Mouse (Mus musculus) MEL (cell line): ENCODE measurements around the gene Bcl2l1. TPM values are rescaled to one million over a fixed set of nuclear protein-coding genes. Genes with fewer than 3 reads are reported as not detected.
A peak's percentile ranks its signal among the peaks of the same experiment; 100 is the strongest.

Source experiments
- DNase-seq: peaks from one replicate; pipeline ENCODE4 v3.0.0; 2011; ENCODE audit warnings: low read depth, low spot score
- H3K27ac ChIP-seq: 2 replicates; pipeline ENCODE4 v1.5.1; 2012; ENCODE audit warnings: low read depth, mild to moderate bottlenecking, control low read depth, low read length, moderate library complexity; ENCODE audit not compliant: control insufficient read depth
- H3K27me3 ChIP-seq, 2 experiments: fragments of 150-350 bp in 1 of 2; sonication (generic) in 1 of 2; 2 replicates each; pipeline ENCODE4 v1.6.1; 2012; ENCODE audit warnings: low read length in 2 of 2, mild to moderate bottlenecking in 2 of 2, improper control_type of control experiment in 1 of 2, moderate library complexity in 1 of 2; ENCODE audit not compliant: insufficient read depth in 2 of 2, control insufficient read depth in 1 of 2
- H3K36me3 ChIP-seq, 2 experiments: 2 replicates each; pipeline ENCODE4 v1.6.1; 2012 to 2014; ENCODE audit warnings: low read length in 2 of 2, improper control_type of control experiment in 1 of 2, inconsistent platforms in 1 of 2, mild to moderate bottlenecking in 1 of 2; ENCODE audit not compliant: insufficient read depth in 2 of 2, control insufficient read depth in 1 of 2
- H3K4me1 ChIP-seq, 2 experiments: fragments of 150-350 bp in 1 of 2; sonication (generic) in 1 of 2; 2 replicates each; pipeline ENCODE4 v1.6.1; 2012; ENCODE audit warnings: low read length in 2 of 2, improper control_type of control experiment in 1 of 2, mild to moderate bottlenecking in 1 of 2; ENCODE audit not compliant: insufficient read depth in 2 of 2, control insufficient read depth in 1 of 2
- H3K4me3 ChIP-seq, 2 experiments: fragments of 150-350 bp in 1 of 2; sonication (generic) in 1 of 2; 2 replicates each; pipeline ENCODE4 v1.5.1; 2012; ENCODE audit warnings: low read depth in 2 of 2, low read length in 2 of 2, mild to moderate bottlenecking in 2 of 2, moderate library complexity in 2 of 2, control low read depth in 1 of 2, improper control_type of control experiment in 1 of 2; ENCODE audit not compliant: control insufficient read depth in 1 of 2, insufficient read depth in 1 of 2
- H3K79me2 ChIP-seq: 2 replicates; pipeline ENCODE4 v1.6.1; 2012; ENCODE audit warnings: mild to moderate bottlenecking, low read length, moderate library complexity; ENCODE audit not compliant: control insufficient read depth, poor library complexity, insufficient read depth
- H3K9ac ChIP-seq: 2 replicates; pipeline ENCODE4 v1.6.1; 2012; ENCODE audit warnings: low read depth, mild to moderate bottlenecking, control low read depth, low read length, moderate library complexity; ENCODE audit not compliant: control insufficient read depth, poor library complexity, severe bottlenecking
- H3K9me3 ChIP-seq: fragments of 150-350 bp; sonication (generic); replicated peaks from 2 replicates; pipeline ENCODE4 v1.6.1; 2012; ENCODE audit warnings: mild to moderate bottlenecking, low read length, improper control_type of control experiment, moderate library complexity; ENCODE audit not compliant: insufficient read depth
- BHLHE40 ChIP-seq: IDR thresholded peaks from 2 replicates; pipeline ENCODE4 v1.6.1; 2012; ENCODE audit warnings: low read depth, mild to moderate bottlenecking, inconsistent platforms, low read length, improper control_type of control experiment, borderline replicate concordance
- CHD1 ChIP-seq: IDR thresholded peaks from 2 replicates; pipeline ENCODE4 v1.6.1; 2012; ENCODE audit warnings: low read depth, mild to moderate bottlenecking, inconsistent platforms, low read length, improper control_type of control experiment
- CHD2 ChIP-seq: IDR thresholded peaks from 2 replicates; pipeline ENCODE4 v1.6.1; 2011; ENCODE audit warnings: low read length, improper control_type of control experiment
- ELF1 ChIP-seq: IDR thresholded peaks from 2 replicates; pipeline ENCODE4 v1.6.1; 2014; ENCODE audit warnings: low read depth, mild to moderate bottlenecking, inconsistent platforms, low read length, improper control_type of control experiment, moderate library complexity
- ETS1 ChIP-seq: IDR thresholded peaks from 2 replicates; pipeline ENCODE4 v1.6.1; 2012; ENCODE audit warnings: low read depth, mild to moderate bottlenecking, inconsistent platforms, low read length, improper control_type of control experiment, moderate library complexity
- GABPA ChIP-seq: IDR thresholded peaks from 2 replicates; pipeline ENCODE4 v1.6.1; 2012; ENCODE audit warnings: low read depth, mild to moderate bottlenecking, inconsistent platforms, low read length, improper control_type of control experiment, moderate library complexity
- MAX ChIP-seq: IDR thresholded peaks from 2 replicates; pipeline ENCODE4 v1.6.1; 2011; ENCODE audit warnings: low read length, improper control_type of control experiment
- MXI1 ChIP-seq: IDR thresholded peaks from 2 replicates; pipeline ENCODE4 v1.6.1; 2011; ENCODE audit warnings: mild to moderate bottlenecking, low read depth, low read length, improper control_type of control experiment
- MYB ChIP-seq: IDR thresholded peaks from 2 replicates; pipeline ENCODE4 v1.6.1; 2011; ENCODE audit warnings: mild to moderate bottlenecking, low read depth, low read length, improper control_type of control experiment
- NELFE ChIP-seq: IDR thresholded peaks from 2 replicates; pipeline ENCODE4 v1.6.1; 2011; ENCODE audit warnings: low read depth, low read length, improper control_type of control experiment
- POLR2AphosphoS2 ChIP-seq: IDR thresholded peaks from 2 replicates; pipeline ENCODE4 v1.6.1; 2011; ENCODE audit warnings: low read length, improper control_type of control experiment
- SIN3A ChIP-seq: IDR thresholded peaks from 2 replicates; pipeline ENCODE4 v1.6.1; 2012; ENCODE audit warnings: low read length, improper control_type of control experiment, inconsistent platforms
- TAL1 ChIP-seq: IDR thresholded peaks from 2 replicates; pipeline ENCODE4 v1.6.1; 2012; ENCODE audit warnings: mild to moderate bottlenecking, inconsistent platforms, low read length, moderate library complexity, mixed read lengths
- UBTF ChIP-seq: IDR thresholded peaks from 2 replicates; pipeline ENCODE4 v1.6.1; 2012; ENCODE audit warnings: low read depth, mild to moderate bottlenecking, inconsistent platforms, low read length, improper control_type of control experiment, moderate library complexity, borderline replicate concordance; ENCODE audit not compliant: insufficient read depth
- USF1 ChIP-seq: IDR thresholded peaks from 2 replicates; pipeline ENCODE4 v1.6.1; 2014; ENCODE audit warnings: low read depth, mild to moderate bottlenecking, inconsistent platforms, low read length, improper control_type of control experiment, moderate library complexity
- USF2 ChIP-seq, 2 experiments: IDR thresholded peaks; 2 replicates each; pipeline ENCODE4 v1.6.1; 2011 to 2012; ENCODE audit warnings: improper control_type of control experiment in 2 of 2, low read length in 2 of 2, borderline replicate concordance in 1 of 2, inconsistent platforms in 1 of 2, low read depth in 1 of 2, mild to moderate bottlenecking in 1 of 2; ENCODE audit not compliant: insufficient read depth in 1 of 2
- ZMIZ1 ChIP-seq: IDR thresholded peaks from 2 replicates; pipeline ENCODE4 v1.6.1; 2012; ENCODE audit warnings: low read depth, mild to moderate bottlenecking, inconsistent platforms, low read length, improper control_type of control experiment, moderate library complexity
- polyA plus RNA-seq, 2 experiments: library from polyadenylated mRNA; stranded (reverse) in 1 of 2; unstranded in 1 of 2; fragments of >175 nt in 1 of 2; fragments of >200 nt in 1 of 2; gene quantifications; 2 replicates each; pipeline versions ENCODE4 v1.2.1 to v1.2.4; 2012; ENCODE audit warnings: low replicate concordance in 2 of 2, low read depth in 1 of 2; ENCODE audit not compliant: insufficient read length in 2 of 2, insufficient read depth in 1 of 2, missing spikeins in 1 of 2
- total RNA-seq: library from RNA; depleted of rRNA; stranded (reverse); fragments of 300-350 nt; gene quantifications from 2 replicates; pipeline ENCODE4 v1.2.3, GENCODE M21; 2012

Gene Bcl2l1
- total and polyA plus RNA-seq, 3 experiments, result 6.5 to 23.9 TPM; not detected in 1

DNA sequence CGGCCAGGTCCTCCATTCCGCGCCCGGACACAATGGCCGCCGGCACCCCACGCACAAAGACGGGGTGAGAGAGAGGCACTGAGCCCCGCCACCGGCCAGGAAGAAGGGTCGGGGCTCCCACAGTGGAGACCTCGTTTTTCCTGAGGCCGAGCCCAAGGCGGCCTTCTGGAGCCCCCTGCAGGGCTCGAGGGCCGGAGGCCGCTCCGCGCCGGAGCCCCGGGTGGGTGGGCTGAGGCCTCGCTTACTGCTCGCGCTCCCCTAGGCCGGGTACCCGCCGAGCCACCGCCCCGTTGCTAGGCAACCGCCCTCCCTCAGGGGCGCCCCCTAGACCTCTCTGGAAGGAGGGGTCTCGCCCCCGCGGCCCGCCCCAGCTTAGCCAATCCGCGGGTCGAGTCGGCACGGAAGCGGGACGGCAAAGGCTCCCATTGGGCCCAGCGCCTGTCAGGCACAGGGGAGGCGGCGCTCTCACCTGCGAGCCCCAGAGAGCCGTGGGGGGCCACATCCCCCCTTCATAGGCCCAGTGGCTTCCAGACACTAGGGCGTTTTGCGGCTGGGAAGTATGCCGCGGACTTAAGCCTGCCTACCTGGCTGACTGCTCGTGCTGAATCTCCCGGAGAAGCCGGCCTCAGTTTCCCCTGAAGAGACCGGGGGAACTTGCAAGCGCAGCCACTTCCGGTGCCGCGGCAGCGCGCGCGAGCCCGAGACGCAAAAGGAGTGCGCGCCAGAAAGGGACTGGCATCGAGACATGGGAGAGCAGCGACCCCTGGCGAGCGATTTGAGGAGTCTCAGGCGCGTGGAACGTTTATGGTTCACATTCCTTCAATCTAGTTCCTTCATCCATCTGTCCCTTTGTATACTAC, at the start of gene Bcl2l1 (continued):
- TF ChIP-seq BHLHE40 (peak; percentile 30; the same call in 1 of the 2 replicates), ZMIZ1 (peak; percentile 20; the same call in 1 of the 2 replicates), CHD2 (peak; percentile 48; the same call in 1 of the 2 replicates), ELF1 (peak; percentile 80), MXI1 (peak; percentile 77)
- TF ChIP-seq, all 39 proteins: peak for 20

- no peak for TF ChIP-seq CHD2
- TF ChIP-seq MAX, result no peak
- no peak for TF ChIP-seq POLR2AphosphoS2
- no peak for TF ChIP-seq MYB
- no peak for TF ChIP-seq UBTF
- no peak for TF ChIP-seq NELFE
- no peak for TF ChIP-seq ETS1
- no peak overlapping the region for H3K27ac ChIP-seq
- DNase-seq, result no peak
Measured at GRCm38 (mm10) chr2:152880898-152881297, 49.4 kb upstream of the Bcl2l1 start.

DNA sequence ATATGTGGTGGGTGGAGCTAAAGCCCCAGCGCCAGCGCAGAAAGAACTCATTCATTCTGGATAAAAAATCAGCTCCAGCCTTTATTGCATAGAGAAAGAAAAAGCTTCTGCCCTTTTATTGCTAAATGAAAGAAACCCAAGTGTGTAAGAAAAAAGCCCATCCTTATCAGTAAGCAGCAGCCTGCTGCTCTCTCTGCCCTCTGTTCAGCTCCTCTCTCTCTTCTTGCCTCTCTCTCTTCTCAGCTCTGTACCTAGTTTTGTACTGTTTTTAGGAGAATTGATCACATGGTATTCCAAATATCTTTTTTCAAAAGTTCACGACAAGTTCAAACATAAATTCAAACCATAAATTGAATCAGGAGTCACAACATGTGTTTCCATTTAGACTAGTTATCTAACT, 46.7 kb upstream of the Bcl2l1 start:
- H3K36me3 ChIP-seq, result peaks cover 0 to 55% of the 10 kb centered on the region in 2 experiments; a peak in 2 of 4 replicates
- DNase-seq, result no peak
- no peak for TF ChIP-seq USF2 (IDR thresholded peaks at IDR 0.05; ENCODE audit: borderline replicate concordance in 1 of 2, insufficient read depth in 1 of 2, low read depth in 1 of 2, low read length in 2 of 2)
- TF ChIP-seq UBTF, result no peak
- TF ChIP-seq MYB, result no peak
- no peak for TF ChIP-seq CHD1
- no peak for TF ChIP-seq GABPA
- TF ChIP-seq SIN3A, result no peak
- no peak for TF ChIP-seq USF1
- peak; percentile 24; the same call in 1 of the 2 replicates for TF ChIP-seq TAL1
- H3K9ac ChIP-seq, result no peak overlapping the region
- no peak overlapping the region for H3K4me3 ChIP-seq
- no peaks in the 10 kb centered on the region for H3K27me3 ChIP-seq
- no peaks in the 10 kb centered on the region for H3K79me2 ChIP-seq
- no peaks in the 10 kb centered on the region for H3K9me3 ChIP-seq
- no peak overlapping the region for H3K27ac ChIP-seq
- no peaks in the 10 kb centered on the region for H3K4me1 ChIP-seq

More at GRCm38 (mm10) chr2:152880898-152881297, 49.4 kb upstream of the Bcl2l1 start:
- Histone ChIP-seq H3K9me3 (no peaks in the 10 kb centered on the region), H3K9ac (no peak overlapping the region), H3K4me3 (no peak overlapping the region), H3K27me3 (no peaks in the 10 kb centered on the region), H3K36me3 (peaks cover 0 to 60% of the 10 kb centered on the region in 2 experiments; a peak in 2 of 4 replicates), H3K4me1 (no peaks in the 10 kb centered on the region), H3K79me2 (no peaks in the 10 kb centered on the region)
